In the genomic region with DNA sequence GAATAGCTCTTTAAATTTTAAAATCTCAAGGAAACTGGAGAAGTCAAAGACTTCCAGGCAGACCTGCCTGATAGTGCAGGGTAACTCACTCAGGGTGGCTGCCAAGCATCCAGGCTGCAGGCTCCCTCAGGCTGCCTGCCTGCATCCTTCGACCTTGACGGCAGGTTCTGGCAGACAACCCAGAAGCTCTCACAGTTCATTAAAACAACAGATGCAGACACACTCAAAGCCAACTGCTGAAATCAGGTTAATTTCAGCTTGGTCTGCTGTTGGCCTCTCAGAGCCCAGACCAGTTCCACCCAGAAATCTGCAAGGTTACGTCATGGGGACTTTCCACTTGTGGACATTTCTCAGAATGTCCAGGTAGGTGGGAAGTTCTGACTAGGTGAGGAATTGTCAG, we compare ENCODE assay signal across 14 mouse cellular contexts.
DNase-seq lines count a peak whose midpoint lies in the region; ATAC-seq and TF ChIP-seq lines count a peak whose summit lies in the region.
"Had no signal": no experiment of that assay in that cellular context is flagged by ENCODE, and none has a peak within 500 bp of the region (broad histone marks: within the 10 kb centered on the region; RNA-seq: fewer than 3 reads in every experiment).

No protein-coding gene starts in this region.

- no peak overlapping the region for H3K4me3 ChIP-seq in kidney, adult 2 months (ENCODE audit: insufficient read depth, low read depth, low read length)
- H3K4me3 ChIP-seq in kidney, embryonic 16.5 days (ENCODE audit: low read length), result no peak overlapping the region
- H3K4me3 ChIP-seq: limb, embryonic 10.5 days; neural tube, embryonic 13.5 days had no signal

- no peak for ATAC-seq in kidney, embryonic 16.5 days (ENCODE audit: low FRiP score, low TSS enrichment)
- ATAC-seq: intestine, embryonic 16.5 days had no signal

- no peak overlapping the region for H3K27ac ChIP-seq in kidney, adult 2 months (ENCODE audit: insufficient read depth, low read depth, low read length)
- H3K27ac ChIP-seq in kidney, embryonic 16.5 days (ENCODE audit: low read length), result no peak overlapping the region
- H3K27ac ChIP-seq: limb, embryonic 10.5 days; liver, embryonic 14.5 days; neural tube, embryonic 13.5 days had no signal

- no peaks in the 10 kb centered on the region; the same call in 1 of the 2 replicates for H3K27me3 ChIP-seq in kidney, adult 2 months (replicated peaks; ENCODE audit: control insufficient read depth, insufficient read depth, low read length)
- no peaks in the 10 kb centered on the region for H3K27me3 ChIP-seq in kidney, embryonic 16.5 days (ENCODE audit: insufficient read depth, low read length)
- H3K27me3 ChIP-seq: neural tube, embryonic 13.5 days had no signal

- peak; percentile 64 for DNase-seq in adrenal gland, adult 2 months
- DNase-seq in adrenal gland, adult 18-20 months (ENCODE audit: low spot score in 2 of 2), result no peak
- peak; percentile 56 for DNase-seq in kidney, adult 2 months
- peak; percentile 93 for DNase-seq in cerebellum, adult 9-10 months
- peak; percentile 35 for DNase-seq in kidney, postnatal 14 days
- no peak for DNase-seq in gastrocnemius, postnatal 14 days
- no peak for DNase-seq in right cerebral cortex, postnatal 10 days (ENCODE audit: low spot score in 2 of 2)
- DNase-seq: midbrain, embryonic 14.5 days; thymus, adult 2 months had no signal

- no peak overlapping the region for H3K4me2 ChIP-seq in kidney, embryonic 16.5 days (replicated peaks; ENCODE audit: low read depth, low read length)
- H3K4me2 ChIP-seq: neural tube, embryonic 13.5 days had no signal

- H3K4me1 ChIP-seq in kidney, adult 2 months (ENCODE audit: control insufficient read depth, insufficient read depth, low read length), result no peaks in the 10 kb centered on the region
- no peaks in the 10 kb centered on the region for H3K4me1 ChIP-seq in kidney, embryonic 16.5 days (ENCODE audit: insufficient read depth, low read length)
- H3K4me1 ChIP-seq: limb, embryonic 10.5 days had no signal

- no peak for TF ChIP-seq POLR2A in kidney, adult 2 months (IDR thresholded peaks at IDR 0.05; ENCODE audit: low read depth, low read length)

- no peaks in the 10 kb centered on the region for H3K9me3 ChIP-seq in kidney, embryonic 16.5 days (ENCODE audit: low read length)
- H3K9me3 ChIP-seq: limb, embryonic 10.5 days; neural tube, embryonic 13.5 days had no signal

- TF ChIP-seq CTCF in kidney, adult 2 months (conservative IDR thresholded peaks at IDR 0.05; ENCODE audit: insufficient read depth, insufficient read length, low read depth, low read length), result no peak

- no peaks in the 10 kb centered on the region for H3K36me3 ChIP-seq in kidney, adult 2 months (ENCODE audit: control insufficient read depth, insufficient read depth, low read length)
- H3K36me3 ChIP-seq in kidney, embryonic 16.5 days (ENCODE audit: insufficient read depth, low read length), result no peaks in the 10 kb centered on the region
- H3K36me3 ChIP-seq: limb, embryonic 10.5 days; neural tube, embryonic 13.5 days had no signal

- no peak overlapping the region for H3K9ac ChIP-seq in kidney, embryonic 16.5 days (replicated peaks; ENCODE audit: low read length)
- H3K9ac ChIP-seq: liver, embryonic 14.5 days; neural tube, embryonic 13.5 days had no signal

- intact Hi-C loops in gastrocnemius, postnatal 14 days (cut with DNase I; ENCODE audit: low total_unique reads), result no loop called here

- 60% methylated on average over 3 of the region's 3 CpGs for WGBS in kidney, adult 2 months
- WGBS in kidney, embryonic 16.5 days, result 79% methylated on average over 3 of the region's 3 CpGs

Comparison
In these comparisons a context has a peak if more than half of its experiments do, and no peak if none do; other contexts are left out.
1. DNase-seq: peak in adrenal gland, adult 2 months (single experiment), kidney, adult 2 months (single experiment), cerebellum, adult 9-10 months (single experiment) and kidney, postnatal 14 days (single experiment); none in adrenal gland, adult 18-20 months (0 of 2), gastrocnemius, postnatal 14 days (single experiment) and right cerebral cortex, postnatal 10 days (0 of 2).